Mouse (Mus musculus) naive thymus-derived CD4-positive, alpha-beta T cell, adult 2 months (primary cell): ENCODE data around the gene 1500015O10Rik.
A peak's percentile ranks its signal among the peaks of the same experiment; 100 is the strongest.

ENCODE experiments used
- DNase-seq: peaks from one replicate; pipeline ENCODE4 v3.0.0-alpha.2; 2011; ENCODE audit warnings: low read depth

1500015O10Rik gene

DNA sequence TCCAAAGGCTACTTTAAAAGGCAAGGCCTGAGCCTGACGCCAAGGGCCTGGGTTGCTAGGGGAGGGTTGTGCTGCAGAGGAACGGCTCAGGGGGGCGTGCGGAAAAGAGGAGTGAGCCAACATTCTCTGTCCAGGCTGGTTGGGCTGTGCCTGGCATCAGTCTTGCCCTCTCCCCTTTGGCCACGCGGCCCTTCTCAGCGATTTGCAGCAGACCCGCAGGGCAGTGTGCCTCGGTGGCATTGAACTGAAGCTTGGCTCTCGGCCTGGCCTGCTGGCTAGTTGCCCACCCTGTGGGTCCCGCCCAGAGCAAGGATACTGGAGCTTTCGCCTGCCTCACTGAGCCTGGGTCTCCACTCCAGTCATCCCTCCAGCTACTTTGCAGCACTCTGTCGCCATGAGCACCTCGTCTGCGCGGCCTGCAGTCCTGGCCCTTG, at the start of gene 1500015O10Rik:
Gene 1500015O10Rik (plus strand): TSS at position 112 of the 434 bp plus-strand sequence.
- DNase-seq: no peak

DNA sequence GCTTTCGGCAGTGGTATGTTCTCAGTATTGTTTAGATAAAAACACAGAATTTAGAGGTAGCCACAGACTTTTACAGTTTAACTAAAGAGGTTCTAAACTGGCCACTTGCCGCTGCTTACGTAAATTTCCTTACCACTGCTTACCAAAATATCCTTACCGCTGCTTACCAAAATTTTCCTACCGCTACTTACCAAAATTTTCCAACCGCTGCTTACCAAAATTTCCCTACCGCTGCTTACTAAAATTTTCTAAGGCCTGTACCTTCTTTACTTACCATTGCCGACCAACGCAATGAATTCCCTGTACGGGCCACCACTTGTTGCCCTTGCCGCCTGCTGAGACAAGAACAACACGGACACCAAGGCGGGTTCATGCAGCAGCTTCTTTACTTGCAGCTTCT, 40.4 kb upstream of the 1500015O10Rik start:
- DNase-seq: no peak

DNA sequence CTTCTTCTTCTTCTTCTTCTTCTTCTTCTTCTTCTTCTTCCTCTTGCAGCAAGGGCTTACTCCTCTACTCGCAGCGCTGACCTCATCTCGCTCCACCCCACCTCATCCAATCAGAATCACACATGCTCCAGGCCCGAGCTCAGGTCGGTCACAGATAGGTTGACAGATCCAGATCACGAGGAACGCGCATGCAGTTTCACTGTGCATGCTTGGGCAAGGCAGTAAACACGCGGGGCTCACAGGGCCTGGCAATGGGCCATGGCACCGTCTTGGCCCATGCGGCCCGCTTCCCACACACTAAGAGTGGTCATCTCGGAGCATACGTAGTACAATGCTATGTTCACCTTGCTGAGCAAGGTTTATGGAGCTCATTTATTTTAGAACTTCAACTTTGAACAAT, 39.9 kb upstream of the 1500015O10Rik start:
- no peak for DNase-seq

DNA sequence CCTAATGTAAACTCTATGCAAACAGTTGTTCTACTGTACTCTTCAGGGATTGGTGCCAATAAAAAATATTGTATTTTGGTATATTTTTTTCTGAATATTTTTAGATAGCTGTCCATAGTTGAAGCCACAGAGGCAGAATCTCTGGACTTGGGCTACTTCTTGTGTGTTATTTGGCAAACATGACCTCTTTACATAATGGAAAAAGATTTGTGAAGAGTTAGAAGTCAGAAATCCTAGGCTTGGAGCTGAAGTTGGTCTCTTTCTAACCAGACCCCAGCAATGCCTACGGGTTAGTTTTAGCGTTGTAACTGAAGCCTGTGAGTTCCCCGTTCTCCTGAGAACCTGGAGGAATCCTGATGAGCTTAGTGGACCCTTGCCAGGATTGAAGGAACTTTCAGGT, 36.3 kb upstream of the 1500015O10Rik start:
- no peak for DNase-seq

DNA sequence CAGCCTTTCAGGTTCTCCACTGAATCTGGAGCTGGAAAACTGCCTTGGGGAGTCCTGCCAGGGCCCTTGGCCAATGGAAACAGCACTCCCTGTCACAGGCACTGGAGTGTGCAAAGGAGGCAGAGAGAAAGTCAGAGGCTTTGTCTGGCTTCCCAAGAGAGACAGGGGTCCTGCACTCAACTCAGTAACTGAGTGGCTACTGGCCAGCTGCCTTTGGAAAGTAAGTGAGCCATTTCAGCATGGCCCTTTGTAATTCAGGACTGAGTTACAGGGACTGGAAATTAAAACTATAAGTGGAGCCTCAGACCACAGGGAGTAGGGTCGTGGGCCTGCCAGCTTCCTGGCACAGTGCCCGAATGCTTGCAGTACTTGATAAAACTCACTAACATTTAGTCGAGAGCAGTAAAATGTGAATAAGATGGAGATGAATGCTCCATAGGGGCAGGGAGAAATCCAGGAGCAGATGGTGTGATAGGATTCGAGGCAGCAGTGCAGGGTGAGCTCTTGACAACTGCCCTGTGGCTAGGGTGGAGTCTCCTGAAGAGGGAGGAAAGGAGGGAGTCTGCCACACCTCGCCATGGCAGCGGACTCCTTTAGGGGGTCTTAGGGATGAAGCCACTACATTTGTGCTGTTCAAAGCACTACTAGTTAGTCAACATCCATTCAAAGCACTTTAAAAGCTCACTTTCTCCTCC, 35.4 kb upstream of the 1500015O10Rik start:
- DNase-seq: no peak

DNA sequence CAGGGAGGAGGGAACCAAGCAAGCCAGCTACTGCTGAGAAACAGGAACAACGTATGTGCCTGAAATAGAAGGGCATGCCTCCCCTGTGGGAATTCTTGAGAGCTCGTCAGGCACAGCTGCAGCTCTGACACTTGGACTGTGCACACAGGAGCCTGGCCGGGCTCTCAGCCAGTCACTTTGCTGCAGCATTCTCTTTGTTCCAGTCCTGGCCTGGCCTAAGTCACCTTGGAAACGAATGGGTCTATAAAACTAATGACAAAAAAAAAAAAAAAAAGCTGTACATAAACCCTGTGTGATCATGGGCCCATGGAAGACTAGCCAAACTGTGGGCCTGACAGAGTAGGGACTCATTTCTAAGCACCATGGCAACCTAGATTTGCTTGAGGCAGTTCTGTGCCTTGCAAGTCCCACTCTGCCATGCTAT, 31.8 kb upstream of the 1500015O10Rik start:
- DNase-seq: no peak

DNA sequence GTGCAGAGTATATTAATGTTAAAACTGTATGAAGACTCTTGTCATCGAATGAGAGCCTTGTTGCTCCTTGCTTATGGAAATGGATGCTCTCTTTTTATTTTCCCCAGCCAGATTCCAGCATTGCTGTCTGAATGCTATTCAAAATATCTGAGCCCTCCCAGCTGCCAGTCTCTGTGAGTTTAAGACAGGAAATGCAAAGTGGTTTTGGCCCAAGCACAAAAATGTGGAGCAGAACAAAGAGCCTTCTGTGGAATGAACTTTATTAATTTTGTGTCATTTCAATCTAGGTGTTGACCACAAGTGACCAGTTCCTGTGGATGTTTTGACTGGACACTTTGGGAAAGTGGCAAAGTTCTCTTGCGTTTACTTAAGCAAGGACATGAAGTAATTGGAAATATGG, 15.6 kb upstream of the 1500015O10Rik start:
- no peak for DNase-seq

DNA sequence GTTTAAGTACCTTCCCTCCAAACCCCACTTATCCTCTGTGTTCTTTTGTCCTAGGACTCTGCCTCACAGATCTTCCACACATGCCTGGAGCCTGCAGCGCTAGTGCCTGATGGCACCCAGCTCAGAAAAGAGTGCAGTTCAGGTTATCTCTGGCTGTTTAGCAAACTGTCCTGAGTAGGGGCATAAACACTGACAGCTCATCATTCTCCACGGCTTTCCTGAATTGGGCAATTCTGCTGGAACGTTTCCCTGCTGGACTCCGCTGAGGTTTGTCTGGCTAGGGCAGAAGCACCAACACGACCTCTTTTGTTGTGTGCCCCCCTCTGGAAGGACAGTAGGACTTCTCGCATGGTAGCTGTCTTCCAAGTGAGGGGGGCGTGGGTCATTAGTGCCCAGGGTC, 12.4 kb upstream of the 1500015O10Rik start:
- DNase-seq: no peak

DNA sequence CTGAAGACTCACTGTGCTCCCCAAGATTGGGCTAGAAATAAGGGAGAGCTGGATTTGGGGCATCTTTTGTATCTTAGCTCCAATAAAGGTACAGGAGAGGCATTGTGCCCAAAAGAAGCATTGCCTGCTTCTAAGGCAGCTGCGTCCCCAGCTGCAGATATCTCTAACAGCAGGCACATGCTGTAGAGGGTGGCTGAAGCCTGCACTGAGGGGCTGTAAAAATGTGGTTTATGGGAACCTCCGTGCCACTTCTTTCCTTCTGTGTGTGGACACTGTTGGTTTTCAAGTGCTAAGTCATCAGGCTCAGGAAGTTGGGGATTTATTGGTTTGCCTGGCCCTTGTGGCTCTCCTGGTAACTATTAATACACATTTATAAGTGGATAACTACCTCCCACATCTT, 11.6 kb upstream of the 1500015O10Rik start:
- no peak for DNase-seq

DNA sequence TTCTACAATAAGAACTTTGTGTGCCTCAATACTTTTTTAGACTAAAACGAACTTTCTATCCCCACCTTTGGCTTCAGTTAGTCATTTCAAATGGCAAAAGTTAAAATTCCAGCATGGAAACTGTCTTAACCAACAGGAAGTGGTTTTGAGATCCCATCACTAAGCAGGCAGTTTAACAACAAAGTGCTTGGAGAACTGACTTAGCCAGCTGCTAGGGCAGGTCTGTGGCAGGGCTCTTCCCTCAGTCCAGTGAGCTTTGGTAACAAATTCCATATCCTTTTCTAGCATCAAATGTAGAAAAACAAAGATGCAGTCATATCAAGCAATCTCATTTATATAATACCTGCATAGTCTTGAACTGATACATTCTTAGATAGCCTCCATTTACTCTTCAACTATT, 7.9 kb upstream of the 1500015O10Rik start:
- no peak for DNase-seq

DNA sequence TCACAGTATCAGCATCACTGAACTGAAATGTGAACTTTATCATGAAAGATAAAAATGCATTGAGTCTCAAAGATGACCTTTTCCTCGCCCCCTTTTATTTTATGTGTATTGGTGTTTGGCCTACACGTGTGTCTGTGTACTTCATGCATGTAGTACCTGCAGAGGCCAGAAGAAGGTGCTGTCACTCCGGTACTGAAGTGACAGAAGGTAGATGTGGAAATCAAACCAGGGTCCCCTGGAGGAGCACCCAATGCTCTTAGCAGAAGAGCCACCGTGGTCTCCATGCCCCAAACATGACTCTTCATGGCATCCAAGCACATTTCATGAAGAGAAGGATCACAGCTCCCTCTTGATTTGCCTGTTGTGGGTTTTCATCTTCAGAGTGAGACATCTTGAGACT, 1.7 kb downstream of the 1500015O10Rik start:
- peak; percentile 7 for DNase-seq

DNA sequence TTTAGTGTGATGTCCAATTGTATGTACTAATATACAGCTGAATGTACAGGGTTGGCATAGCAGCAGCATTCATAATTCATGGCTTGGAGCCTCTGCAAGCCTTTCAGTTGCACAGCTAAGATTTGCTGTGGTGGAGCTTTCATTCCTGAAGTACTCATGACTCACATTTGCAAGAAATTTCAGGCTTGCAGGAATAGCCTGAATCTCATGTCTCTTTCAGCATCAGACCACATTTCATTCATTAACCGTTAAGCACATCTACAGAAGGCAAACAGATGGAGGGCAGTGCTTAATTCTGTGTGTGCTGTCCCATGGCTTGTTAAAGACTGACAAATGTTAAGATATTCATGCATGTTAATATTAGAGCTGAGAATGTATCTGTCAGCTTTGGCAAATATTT, 2.3 kb downstream of the 1500015O10Rik start:
- DNase-seq: no peak

DNA sequence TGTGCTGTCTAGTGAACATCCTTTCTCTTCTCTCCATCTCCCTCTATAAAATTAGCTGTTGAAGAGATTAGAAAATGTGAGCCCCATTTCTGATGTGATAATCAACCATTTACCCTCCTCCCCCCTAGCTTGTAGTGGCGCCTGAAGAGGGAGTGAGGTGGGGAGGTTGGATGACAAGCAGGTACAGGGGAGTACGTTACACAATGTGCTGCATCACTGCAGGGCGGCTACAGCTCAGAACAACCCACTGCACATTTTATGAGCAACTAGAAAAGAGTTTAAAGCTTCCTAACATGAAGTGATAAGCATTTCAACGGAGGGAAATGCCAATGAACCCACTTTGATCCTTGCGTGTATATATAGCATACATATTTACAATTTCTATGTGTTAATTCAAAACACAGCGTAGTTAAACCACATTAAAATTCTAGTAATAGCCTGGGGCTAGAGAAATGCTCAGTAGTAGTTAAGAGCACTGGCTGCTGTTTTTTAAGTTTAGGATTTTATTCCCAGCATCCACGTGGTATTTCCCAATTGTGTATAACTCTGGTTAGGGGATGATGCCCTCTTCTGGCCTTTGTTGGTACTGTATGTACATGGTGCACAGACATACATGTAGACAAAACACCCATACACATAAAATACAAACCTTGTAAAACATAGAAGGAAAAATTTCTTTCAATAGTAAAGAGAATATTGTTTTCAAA, 7.6 kb downstream of the 1500015O10Rik start:
- peak; percentile 21 for DNase-seq

DNA sequence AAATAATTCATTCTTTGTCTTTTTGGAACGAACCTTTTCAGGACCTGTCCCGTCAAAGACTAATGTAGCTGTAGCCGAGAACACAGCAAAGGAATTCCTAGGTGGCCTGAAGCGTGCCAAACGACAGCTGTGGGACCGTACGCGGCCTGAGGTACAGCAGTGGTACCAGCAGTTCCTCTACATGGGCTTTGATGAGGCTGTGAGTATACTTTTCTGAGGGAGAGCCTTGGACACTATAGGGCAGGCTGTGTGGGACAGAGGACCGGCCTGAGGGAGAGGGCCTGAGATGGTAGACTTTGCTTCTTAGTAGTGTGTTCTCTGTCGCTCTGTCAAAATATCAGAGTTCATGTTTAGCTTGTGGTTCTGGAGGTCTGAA, 8.1 kb downstream of the 1500015O10Rik start:
- DNase-seq: no peak

DNA sequence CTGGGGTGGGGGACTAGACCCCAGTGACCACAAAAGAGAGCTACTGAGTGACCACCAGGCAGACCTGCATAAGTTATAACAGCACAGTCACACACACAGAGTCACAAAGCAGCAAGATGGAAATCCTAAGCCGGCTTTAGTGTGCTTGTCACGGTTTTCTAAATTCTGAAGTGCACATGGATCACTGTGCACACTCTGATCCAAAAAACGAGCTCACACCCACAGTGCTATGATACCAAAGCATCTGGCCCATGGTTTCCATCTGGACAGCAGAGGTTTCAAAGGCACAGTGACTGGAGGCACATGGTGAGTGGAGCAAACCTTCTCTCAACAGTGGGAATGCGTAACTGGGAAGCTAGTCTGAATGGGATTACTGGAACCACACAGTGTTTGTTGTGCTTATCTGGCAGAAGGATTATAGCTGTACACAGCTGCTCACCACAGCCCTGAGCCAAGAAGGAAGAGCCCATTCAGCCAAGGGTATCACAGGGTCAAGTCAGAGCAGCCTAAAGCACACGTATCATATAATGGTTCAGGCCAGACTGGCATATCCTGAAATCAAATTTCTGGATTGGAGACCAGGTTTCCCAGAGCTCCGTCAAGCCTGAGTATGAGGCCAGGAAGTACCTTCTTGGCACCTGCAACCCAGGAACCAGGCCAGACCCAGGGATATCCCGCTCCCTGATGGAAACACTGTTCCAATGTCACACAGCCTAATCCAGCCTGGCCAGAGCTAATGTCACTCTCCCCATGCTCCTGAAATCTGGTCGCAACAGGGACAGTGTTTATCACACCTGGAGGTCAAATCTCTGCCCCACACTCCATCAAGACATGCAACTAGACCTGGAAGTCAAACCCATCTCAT, 24.3 kb downstream of the 1500015O10Rik start:
- DNase-seq: no peak

DNA sequence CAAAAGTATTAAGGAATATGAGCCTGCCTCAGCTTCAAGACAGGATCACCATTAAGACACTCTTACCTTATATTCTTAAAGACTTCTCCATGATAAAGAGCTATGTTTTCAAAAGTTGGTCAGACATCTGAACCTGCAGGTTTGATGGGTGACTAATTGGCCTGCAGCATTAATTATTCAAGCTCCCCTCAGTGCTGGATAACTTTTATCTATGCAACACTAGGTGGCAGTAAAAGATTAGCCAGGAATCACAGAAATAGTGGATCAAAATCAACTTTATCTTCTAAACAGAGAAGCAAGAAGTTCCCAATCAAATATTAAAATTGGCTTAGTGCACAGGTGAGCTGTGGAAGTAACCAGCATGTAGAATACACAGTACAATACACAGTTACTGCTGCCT, 29.7 kb downstream of the 1500015O10Rik start:
- peak; percentile 58 for DNase-seq

DNA sequence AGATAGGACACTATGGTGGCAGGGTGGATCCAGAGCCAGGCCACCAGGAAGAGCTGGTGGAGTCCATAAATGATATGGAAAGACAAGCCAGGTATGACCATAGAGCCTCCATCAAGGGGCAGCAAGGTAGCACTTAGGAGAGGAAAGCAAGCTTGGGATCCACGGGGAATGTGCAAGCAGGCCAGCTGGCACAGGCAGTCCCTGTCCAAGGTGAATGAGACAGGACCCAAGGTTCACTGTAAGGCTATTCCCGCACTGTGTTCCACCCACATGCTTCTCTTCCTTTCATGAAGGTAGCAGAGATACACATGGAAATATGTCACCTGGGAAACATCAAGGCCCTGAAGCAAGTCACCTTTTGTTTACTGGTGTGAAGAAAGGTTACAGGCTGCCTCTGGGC, 34.1 kb downstream of the 1500015O10Rik start:
- DNase-seq: no peak

DNA sequence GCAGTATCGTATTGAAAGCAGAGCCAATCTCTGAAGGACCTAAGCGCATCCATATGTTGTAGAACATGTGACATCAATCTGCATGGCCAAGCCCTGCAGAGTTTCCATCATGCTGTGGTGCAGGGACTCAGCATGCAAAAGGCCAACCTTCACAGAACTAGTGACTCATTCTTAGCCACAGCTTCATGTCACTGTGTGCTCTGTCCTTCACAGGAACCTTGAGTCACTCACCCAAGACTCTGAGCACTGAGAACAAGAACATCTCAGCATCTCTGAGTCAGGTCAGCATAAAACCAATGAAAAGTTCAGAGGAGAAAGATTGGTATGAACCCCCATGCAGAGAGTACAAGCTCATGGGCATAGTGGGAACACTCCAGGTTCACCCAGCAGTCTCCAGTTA, 35.9 kb downstream of the 1500015O10Rik start:
- no peak for DNase-seq

DNA sequence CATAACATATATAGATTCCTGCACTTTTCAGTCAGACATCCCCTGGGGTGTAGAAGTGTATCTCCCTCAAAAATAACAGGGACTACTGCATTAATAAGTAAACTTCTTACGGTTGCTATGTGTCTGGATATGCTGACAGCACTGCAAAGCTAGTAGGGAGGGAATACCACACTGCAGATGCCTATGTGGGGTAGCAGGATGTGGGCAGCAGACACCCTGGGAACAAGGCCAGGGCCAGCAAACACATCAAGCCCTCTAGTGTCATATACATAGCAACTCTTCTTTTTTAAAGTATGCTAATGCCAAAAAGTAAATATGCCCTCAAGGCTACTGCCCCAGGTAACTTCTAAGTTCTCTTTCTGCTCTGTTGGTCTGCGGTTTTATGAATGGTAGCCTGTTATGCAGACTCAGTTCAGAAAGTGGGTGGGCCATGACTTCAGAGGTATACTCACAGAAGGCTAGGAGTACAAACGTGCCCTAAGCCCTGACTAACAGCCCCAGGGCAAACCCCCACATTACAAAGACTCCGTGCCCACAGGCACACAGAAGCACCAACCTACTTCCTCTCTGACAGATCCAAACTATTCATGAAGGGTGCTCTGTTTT, 38.1 kb downstream of the 1500015O10Rik start:
- peak; percentile 62 for DNase-seq

DNA sequence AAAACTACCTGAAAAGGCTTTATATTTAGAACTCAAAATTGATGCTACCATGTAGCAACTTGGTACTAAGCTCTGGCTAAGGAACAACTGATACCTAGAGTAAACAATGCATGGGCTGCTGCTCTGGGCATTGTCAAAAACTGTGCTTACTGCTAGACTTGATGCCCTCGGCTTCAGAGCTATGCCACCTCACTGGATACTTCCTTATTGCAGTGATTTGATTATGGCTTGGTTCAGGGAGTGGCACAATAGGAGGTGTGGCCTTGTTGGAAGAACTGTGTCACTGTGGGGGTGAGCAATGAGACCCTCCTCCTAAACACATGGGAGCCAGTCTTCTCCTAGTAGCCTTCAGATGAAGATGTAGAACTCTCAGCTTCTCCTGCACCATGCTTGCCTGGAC, 38.9 kb downstream of the 1500015O10Rik start:
- DNase-seq: no peak

DNA sequence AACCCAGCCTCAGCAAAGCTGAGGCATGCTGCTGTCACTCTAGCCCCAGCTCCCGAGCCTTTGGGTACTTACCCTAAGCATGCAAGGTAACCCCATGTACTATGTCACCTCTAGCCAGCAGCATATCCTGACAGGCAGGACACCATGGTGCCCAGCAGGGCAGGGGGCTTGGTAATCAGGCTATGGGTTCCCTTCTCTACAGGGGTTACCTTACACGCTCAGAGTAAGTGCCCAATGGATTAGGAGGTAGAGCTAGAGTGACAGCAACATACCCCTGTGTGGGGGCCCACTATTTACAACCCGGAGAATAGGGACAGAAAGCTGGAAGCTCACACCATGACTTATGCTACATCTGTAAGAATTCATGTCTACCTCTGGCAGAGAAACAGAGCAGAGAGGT, 39.6 kb downstream of the 1500015O10Rik start:
- DNase-seq: no peak

DNA sequence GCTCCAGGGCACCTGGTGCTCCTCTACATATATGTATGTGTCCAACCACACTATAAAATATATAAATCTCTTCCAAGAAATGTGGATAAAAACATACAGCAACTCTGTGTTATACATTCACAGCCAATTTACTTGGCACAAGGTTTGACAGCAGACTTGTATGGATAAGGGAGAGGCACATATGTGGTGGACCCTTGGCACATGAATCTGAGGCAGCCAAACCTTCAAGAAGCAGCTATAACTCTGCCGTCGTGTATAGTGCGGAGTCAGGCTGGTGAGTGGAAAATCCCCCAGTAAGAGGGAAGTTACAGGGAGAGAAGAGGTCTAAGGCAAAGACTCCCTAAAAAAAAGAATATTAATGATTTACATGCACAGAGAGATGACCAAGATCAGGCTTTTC, 42.3 kb downstream of the 1500015O10Rik start:
- no peak for DNase-seq
